Mouse (Mus musculus) lung, embryonic 14.5 days (tissue): ENCODE data around the gene Rpl11. TPM values are rescaled to one million over a fixed set of nuclear protein-coding genes. Genes with fewer than 3 reads are reported as not detected.

Experiments
- ATAC-seq: fragments of 200-750 bp; cut with Nextera tagmentation; 2 replicates; pipeline ENCODE4 v1.8.0; 2017; ENCODE audit warnings: mild to moderate bottlenecking, moderate TSS enrichment, moderate library complexity; ENCODE audit not compliant: insufficient read depth
- DNase-seq: peaks from one replicate; pipeline ENCODE4 v3.0.0-alpha.2; 2015
- H3K27ac ChIP-seq: fragments of 300-500 bp; sonication (generic); 2 replicates; pipeline ENCODE4 v1.5.1; 2014; ENCODE audit warnings: low read depth, mild to moderate bottlenecking, moderate library complexity
- H3K27me3 ChIP-seq: fragments of 300-500 bp; sonication (generic); 2 replicates; pipeline ENCODE4 v1.6.1; 2014; ENCODE audit warnings: low read length, control low read depth; ENCODE audit not compliant: insufficient read depth
- H3K36me3 ChIP-seq: fragments of 300-500 bp; sonication (generic); 2 replicates; pipeline ENCODE4 v1.6.1; 2014; ENCODE audit warnings: control low read depth; ENCODE audit not compliant: insufficient read depth
- H3K4me1 ChIP-seq: fragments of 300-500 bp; sonication (generic); 2 replicates; pipeline ENCODE4 v1.6.1; 2014; ENCODE audit warnings: antibody characterized with exemption, control low read depth; ENCODE audit not compliant: insufficient read depth
- H3K4me2 ChIP-seq: fragments of 300-500 bp; sonication (generic); 2 replicates; pipeline ENCODE4 v1.6.1; 2014; ENCODE audit warnings: mild to moderate bottlenecking
- H3K4me3 ChIP-seq: fragments of 300-500 bp; sonication (generic); 2 replicates; pipeline ENCODE4 v1.5.1; 2014; ENCODE audit warnings: low read depth, low read length
- H3K9ac ChIP-seq: fragments of 300-500 bp; sonication (generic); 2 replicates; pipeline ENCODE4 v1.6.1; 2014
- H3K9me3 ChIP-seq: fragments of 300-500 bp; sonication (generic); 2 replicates; pipeline ENCODE4 v1.6.1; 2016; ENCODE audit warnings: low read depth, low read length, control low read depth
- CTCF ChIP-seq: IDR thresholded peaks from 2 replicates; pipeline ENCODE4 v1.5.1; 2016; ENCODE audit warnings: antibody characterized with exemption, low read depth
- WGBS: fragments of 180-500 bp; shearing (Covaris S2); extraction: QIAGEN DNeasy Blood & Tissue Kit; methylation state at CpG from one replicate; pipeline ENCODE4 v1.1.7; 2014; 5-methylcytosine and 5-hydroxymethylcytosine counted together
- polyA plus RNA-seq: library from polyadenylated mRNA; unstranded; fragments of >200 nt; fragmentation: Nextera tagmentation; extraction: Ambion mirVana; gene quantifications from 2 replicates; pipeline ENCODE4 v1.2.1, GENCODE M21; 2014

The Rpl11 gene
- polyA plus RNA-seq, 1 experiment from 2014 or later, result 564 TPM

GRCm38 (mm10) chr4:136045091-136045490 lies 8.1 kb downstream of the Rpl11 start:
- no peak for TF ChIP-seq CTCF
- Histone ChIP-seq H3K27ac (no peak overlapping the region), H3K4me3 (no peak overlapping the region), H3K9ac (no peak overlapping the region), H3K9me3 (no peaks in the 10 kb centered on the region), H3K36me3 (peaks cover 59% of the 10 kb centered on the region), H3K4me1 (no peaks in the 10 kb centered on the region), H3K4me2 (no peak overlapping the region), H3K27me3 (no peaks in the 10 kb centered on the region)
- WGBS, result 86% methylated on average over 5 of the region's 5 CpGs
- DNase-seq, result no peak
- no peak for ATAC-seq

GRCm38 (mm10) chr4:136043784-136044400 lies 9.3 kb downstream of the Rpl11 start:
- DNase-seq (no peak), ATAC-seq (no peak)
- no peak for TF ChIP-seq CTCF
- Histone ChIP-seq H3K27me3 (no peaks in the 10 kb centered on the region), H3K27ac (no peak overlapping the region), H3K36me3 (peaks cover 47% of the 10 kb centered on the region), H3K4me1 (no peaks in the 10 kb centered on the region), H3K4me2 (no peak overlapping the region), H3K9ac (no peak overlapping the region), H3K9me3 (no peaks in the 10 kb centered on the region), H3K4me3 (no peak overlapping the region)
- WGBS, result 82% methylated on average over 6 of the region's 6 CpGs

GRCm38 (mm10) chr4:136035078-136035477 lies 18.1 kb downstream of the Rpl11 start:
- no peak for DNase-seq
- H3K4me3 ChIP-seq, result no peak overlapping the region
- WGBS, result 62% methylated on average over 4 of the region's 4 CpGs
- no peak for TF ChIP-seq CTCF
- no peak overlapping the region; the same call in 1 of the 2 replicates for H3K27ac ChIP-seq
- ATAC-seq, result no peak
- no peaks in the 10 kb centered on the region for H3K36me3 ChIP-seq
- H3K27me3 ChIP-seq, result no peaks in the 10 kb centered on the region
- H3K9me3 ChIP-seq, result no peaks in the 10 kb centered on the region
- no peaks in the 10 kb centered on the region for H3K4me1 ChIP-seq
- H3K4me2 ChIP-seq, result no peak overlapping the region
- no peak overlapping the region for H3K9ac ChIP-seq

GRCm38 (mm10) chr4:136033231-136033630 lies 20.0 kb downstream of the Rpl11 start:
- H3K9me3 ChIP-seq, result no peaks in the 10 kb centered on the region
- ATAC-seq, result no peak
- no peaks in the 10 kb centered on the region for H3K4me1 ChIP-seq
- no peaks in the 10 kb centered on the region for H3K36me3 ChIP-seq
- no peaks in the 10 kb centered on the region for H3K27me3 ChIP-seq
- H3K9ac ChIP-seq, result no peak overlapping the region
- no peak for DNase-seq
- no peak overlapping the region for H3K27ac ChIP-seq
- no peak overlapping the region for H3K4me2 ChIP-seq
- 71% methylated on average over 1 of the region's 1 CpGs for WGBS
- no peak overlapping the region for H3K4me3 ChIP-seq
- no peak for TF ChIP-seq CTCF

GRCm38 (mm10) chr4:136030968-136031909 lies 22.0 kb downstream of the Rpl11 start:
- H3K9me3 ChIP-seq, result no peaks in the 10 kb centered on the region
- no peak for TF ChIP-seq CTCF
- H3K4me1 ChIP-seq, result no peaks in the 10 kb centered on the region
- H3K27me3 ChIP-seq, result no peaks in the 10 kb centered on the region
- peak; percentile 54 for DNase-seq
- no peak for ATAC-seq
- H3K4me3 ChIP-seq, result no peak overlapping the region
- 0 out of 2 replicates have a peak overlapping the region, but pooled peaks have one; percentile 14 for H3K4me2 ChIP-seq
- no peak overlapping the region for H3K9ac ChIP-seq
- H3K27ac ChIP-seq, result peak overlapping the region; percentile 58; the same call in 1 of the 2 replicates
- WGBS, result 8% methylated on average over 8 of the region's 8 CpGs
- no peaks in the 10 kb centered on the region for H3K36me3 ChIP-seq

GRCm38 (mm10) chr4:136028689-136029088 lies 24.5 kb downstream of the Rpl11 start:
- Histone ChIP-seq H3K27ac (no peak overlapping the region), H3K4me3 (no peak overlapping the region), H3K9ac (no peak overlapping the region), H3K4me2 (no peak overlapping the region), H3K27me3 (no peaks in the 10 kb centered on the region), H3K4me1 (no peaks in the 10 kb centered on the region), H3K9me3 (no peaks in the 10 kb centered on the region), H3K36me3 (no peaks in the 10 kb centered on the region)
- WGBS, result 68% methylated on average over 5 of the region's 5 CpGs
- no peak for TF ChIP-seq CTCF
- no peak for ATAC-seq
- no peak for DNase-seq

- 80% methylated on average over 19 of the region's 19 CpGs for WGBS
- Histone ChIP-seq H3K4me2 (no peak overlapping the region), H3K4me1 (no peaks in the 10 kb centered on the region), H3K4me3 (no peak overlapping the region), H3K27ac (no peak overlapping the region), H3K27me3 (no peaks in the 10 kb centered on the region), H3K9me3 (no peaks in the 10 kb centered on the region), H3K9ac (no peak overlapping the region), H3K36me3 (no peaks in the 10 kb centered on the region)
- ATAC-seq, result no peak
- DNase-seq, result no peak
- no peak for TF ChIP-seq CTCF
Measured at GRCm38 (mm10) chr4:136028132-136028564, 25.1 kb downstream of the Rpl11 start.
